Mouse (Mus musculus) frontal cortex, postnatal 36 days (tissue): ENCODE measurements at regions not wholly inside any gene's neighbourhood (a gene's known extent, or its start where the extent isn't known, plus 50 kb on each side); places are given as distances from the start of the nearest gene placed in this dataset.
"Not testable (repeated sequence)": the region's sequence is repeated elsewhere in the genome, so short reads cannot be mapped to it uniquely, and the experiment has no call there.

Experiments used
- DNase-seq, 2 experiments: peaks; one replicate each; pipeline ENCODE4 v3.0.0; 2022; ENCODE audit warnings: low spot score in 2 of 2

GRCm38 (mm10) chr17:31732176-31732880 is 54.7 kb downstream of the Cryaa start:
- no peak for DNase-seq

- DNase-seq = no peak
These were observed 56.9 kb downstream of the Cryaa start for GRCm38 (mm10) chr17:31734521-31734920.

GRCm38 (mm10) chr17:31736716-31737115 is 59.1 kb downstream of the Cryaa start:
- no peak for DNase-seq

GRCm38 (mm10) chr17:31738249-31738648 is 60.6 kb downstream of the Cryaa start:
- no peak for DNase-seq

- no peak for DNase-seq
These were observed 62.0 kb downstream of the Cryaa start for GRCm38 (mm10) chr17:31739586-31739985.

- DNase-seq = no peak
These were observed 62.5 kb downstream of the Cryaa start for GRCm38 (mm10) chr17:31740059-31740458.

- DNase-seq = no peak
These were observed 66.0 kb downstream of the Cryaa start for GRCm38 (mm10) chr17:31743656-31744055.

- peak; percentile 13 to 47 for DNase-seq
These were observed 68.8 kb downstream of the Cryaa start for GRCm38 (mm10) chr17:31746198-31747111.

- DNase-seq = no peak
These were observed 70.0 kb downstream of the Cryaa start for GRCm38 (mm10) chr17:31747563-31747962.

- no peak for DNase-seq
These were observed 70.6 kb downstream of the Cryaa start for GRCm38 (mm10) chr17:31748158-31748557.

GRCm38 (mm10) chr17:31748971-31749370 is 71.4 kb downstream of the Cryaa start:
- DNase-seq = no peak

- DNase-seq = no peak
These were observed 73.7 kb downstream of the Cryaa start for GRCm38 (mm10) chr17:31751262-31751661.

GRCm38 (mm10) chr17:31753113-31753858 is 75.7 kb downstream of the Cryaa start:
- no peak for DNase-seq

- no peak for DNase-seq
These were observed 76.2 kb downstream of the Cryaa start for GRCm38 (mm10) chr17:31753859-31754229.

- no peak for DNase-seq
These were observed 82.9 kb downstream of the Cryaa start for GRCm38 (mm10) chr17:31760465-31760864.

- DNase-seq = no peak
These were observed 85.5 kb downstream of the Cryaa start for GRCm38 (mm10) chr17:31763078-31763477.

- peak; percentile 52 to 59 for DNase-seq
These were observed 88.6 kb downstream of the Sik1 start for GRCm38 (mm10) chr17:31766779-31767697.

GRCm38 (mm10) chr17:31772201-31772820 is 83.3 kb downstream of the Sik1 start:
- DNase-seq = no peak

GRCm38 (mm10) chr17:31773882-31774281 is 81.7 kb downstream of the Sik1 start:
- DNase-seq = not testable (repeated sequence)

GRCm38 (mm10) chr17:31775037-31775436 is 80.6 kb downstream of the Sik1 start:
- DNase-seq = no peak

GRCm38 (mm10) chr17:31775966-31776365 is 79.6 kb downstream of the Sik1 start:
- no peak for DNase-seq
